Mouse (Mus musculus): Measurements from ENCODE around the gene Ncmap. TPM values are rescaled to one million over a fixed set of nuclear protein-coding genes. Genes with fewer than 3 reads are reported as not detected.

The Ncmap gene
- under 1 TPM; 0.62 to 0.77 TPM for total RNA-seq (2021)

DNA sequence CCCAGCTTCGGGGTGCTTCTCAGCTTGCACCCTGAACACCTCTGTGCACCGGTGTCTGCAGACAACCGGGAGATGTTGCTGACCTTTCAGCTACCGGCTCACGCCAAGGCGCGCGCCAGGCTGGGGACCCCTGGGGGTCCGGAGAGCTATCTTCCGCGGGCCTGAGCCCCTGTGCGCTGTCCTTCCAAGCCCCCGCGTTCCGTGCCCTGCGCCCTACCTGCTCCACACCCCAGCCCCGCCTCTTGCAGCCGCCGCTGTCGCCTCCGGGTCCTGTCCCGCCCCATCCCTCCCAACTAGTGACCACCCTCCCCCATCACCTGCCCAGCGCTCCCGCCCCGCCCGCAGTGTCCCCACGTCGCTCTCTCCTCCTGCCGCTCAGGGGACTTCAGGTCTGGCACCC, at the start of gene Ncmap:
Gene Ncmap, minus strand, starts transcription at position 237 of the 400 bp plus-strand sequence.
- no peak for DNase-seq

GRCm38 (mm10) chr4:135442473-135442872, 44.4 kb upstream of the Ncmap start:
- no peak for DNase-seq

DNA sequence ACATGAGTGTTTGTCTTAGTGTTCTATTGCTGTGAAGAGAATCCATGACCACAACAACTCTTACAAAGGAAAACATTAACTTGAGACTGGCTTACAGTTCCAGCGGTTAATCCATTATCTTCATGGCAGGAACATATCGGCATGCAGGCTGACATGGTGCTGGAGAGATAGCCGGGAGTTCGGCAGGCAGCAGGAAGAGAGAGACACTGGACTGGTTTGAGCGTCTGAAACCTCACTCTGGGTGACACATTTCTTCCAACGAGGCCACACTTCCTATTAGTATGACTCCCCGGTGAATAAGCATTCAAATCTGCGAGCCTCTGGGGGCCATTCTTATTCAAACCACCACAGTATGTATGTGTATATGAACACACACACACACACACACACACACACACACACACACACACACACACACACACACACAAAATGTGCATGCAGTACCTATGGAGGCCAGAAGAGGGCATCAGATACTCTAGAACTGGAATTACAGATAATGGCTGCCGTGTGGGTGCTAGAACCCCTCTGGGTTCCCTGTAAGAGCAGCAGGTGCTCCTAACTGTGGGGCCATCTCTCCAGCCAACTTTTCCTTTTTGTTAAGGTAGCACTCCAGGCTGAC, 42.0 kb upstream of the Ncmap start:
- DNase-seq = peak; percentile 44

GRCm38 (mm10) chr4:135439188-135439647, 41.2 kb upstream of the Ncmap start:
- DNase-seq = peak; percentile 59

GRCm38 (mm10) chr4:135437924-135438323, 39.9 kb upstream of the Ncmap start:
- DNase-seq = no peak

DNA sequence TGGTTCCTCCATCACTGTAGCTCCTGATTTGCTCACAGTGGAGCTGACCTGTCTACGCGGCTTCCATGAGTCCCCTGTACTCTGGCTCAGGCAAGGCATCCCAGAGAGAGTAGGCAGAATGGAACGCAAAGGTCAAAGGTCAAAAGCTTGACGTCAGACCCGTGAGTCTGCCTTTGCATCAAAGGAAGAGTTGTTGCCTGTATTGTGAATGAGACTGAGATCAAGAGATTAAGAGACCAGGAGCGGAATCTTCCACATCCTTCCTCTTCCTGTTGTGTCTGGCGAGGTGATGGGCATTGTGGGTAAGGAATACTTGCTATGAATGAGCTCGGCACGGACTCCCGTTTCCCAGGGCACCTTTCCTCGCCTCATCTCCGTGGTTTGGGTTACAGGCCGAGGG, 38.3 kb upstream of the Ncmap start:
- DNase-seq = peak; percentile 38

DNA sequence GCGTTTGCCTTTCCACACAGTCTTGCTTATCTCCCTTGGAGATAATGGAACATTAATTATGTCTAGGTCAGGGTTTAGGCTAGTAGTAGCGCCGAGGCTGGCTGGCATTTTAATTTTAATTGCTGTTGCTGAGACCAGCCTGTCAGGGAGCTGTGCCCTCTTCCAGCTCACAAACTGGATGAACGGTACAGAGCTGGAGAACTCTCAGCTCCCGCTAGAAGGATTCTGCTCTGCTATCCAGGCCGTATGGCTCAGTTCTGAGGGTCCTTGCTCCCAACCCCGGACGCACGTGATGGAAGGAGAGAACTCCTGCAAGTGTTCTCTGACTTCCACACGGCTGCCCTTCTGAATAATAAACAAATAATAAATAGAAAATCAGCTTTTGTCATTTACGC, 36.4 kb upstream of the Ncmap start:
- DNase-seq = no peak

- peak; percentile 86 for DNase-seq
Measured at GRCm38 (mm10) chr4:135433443-135434394, 35.7 kb upstream of the Ncmap start, which contains the start of gene Rcan3. TSS of gene Rcan3 (minus strand) at chr4:135433853.

DNA sequence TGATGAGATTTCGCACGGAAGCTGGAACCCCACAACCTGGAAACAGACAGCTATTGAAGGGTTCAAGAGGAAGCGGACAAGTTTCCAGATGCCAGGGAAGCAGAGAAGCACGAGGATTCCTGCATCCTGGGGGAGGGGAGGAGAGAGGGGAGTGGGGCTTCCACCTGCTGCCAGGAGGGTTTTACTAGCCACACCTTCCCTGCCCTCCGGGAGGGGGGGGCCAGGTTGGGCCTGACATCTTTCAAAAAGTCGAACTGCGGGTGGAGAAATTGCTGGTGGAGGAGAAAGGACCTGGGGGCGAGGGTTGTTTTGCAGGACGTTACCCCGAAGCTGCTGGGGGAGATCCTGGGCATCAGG, 35.0 kb upstream of the Ncmap start:
- peak; percentile 17 for DNase-seq

DNA sequence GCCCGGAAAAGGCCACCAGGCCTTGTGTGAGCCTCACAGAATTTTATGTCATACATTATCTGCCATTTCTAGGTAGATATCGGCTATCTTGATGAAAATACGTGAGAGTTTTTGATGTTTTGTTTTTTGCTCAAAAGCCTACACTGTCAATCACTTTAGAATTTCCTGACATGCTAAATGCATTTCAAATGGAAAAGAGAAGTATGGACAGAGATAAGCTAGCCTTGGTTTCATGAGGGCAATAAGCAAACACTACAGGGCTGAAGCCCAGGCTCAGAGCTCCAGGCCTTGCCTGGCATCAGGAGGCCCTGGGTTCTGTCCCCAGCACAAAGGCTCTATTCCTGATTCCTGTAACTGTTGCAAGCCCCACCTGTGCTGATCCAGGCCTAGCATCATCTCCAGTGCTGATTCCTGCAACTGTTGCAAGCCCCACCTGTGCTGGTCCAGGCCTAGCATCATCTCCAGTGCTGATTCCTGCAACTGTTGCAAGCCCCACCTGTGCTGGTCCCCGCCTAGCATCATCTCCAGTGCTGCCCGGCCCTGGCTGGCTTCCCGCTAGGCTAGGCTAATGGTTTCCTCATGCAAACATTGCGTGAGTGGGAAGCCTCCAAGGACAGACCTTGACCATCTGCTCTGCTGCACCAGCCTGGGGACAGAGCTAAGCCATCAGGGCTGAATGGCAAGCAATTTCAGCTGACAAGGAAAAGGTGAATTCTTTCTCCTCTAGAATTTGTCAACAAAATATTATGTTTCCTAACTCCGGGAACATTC, 32.1 kb upstream of the Ncmap start:
- DNase-seq = no peak

GRCm38 (mm10) chr4:135429383-135429782, 31.4 kb upstream of the Ncmap start:
- DNase-seq = no peak

- DNase-seq = no peak
Measured at GRCm38 (mm10) chr4:135426587-135426986, 28.6 kb upstream of the Ncmap start.

- DNase-seq = no peak
Measured at GRCm38 (mm10) chr4:135425625-135426024, 27.6 kb upstream of the Ncmap start.

DNA sequence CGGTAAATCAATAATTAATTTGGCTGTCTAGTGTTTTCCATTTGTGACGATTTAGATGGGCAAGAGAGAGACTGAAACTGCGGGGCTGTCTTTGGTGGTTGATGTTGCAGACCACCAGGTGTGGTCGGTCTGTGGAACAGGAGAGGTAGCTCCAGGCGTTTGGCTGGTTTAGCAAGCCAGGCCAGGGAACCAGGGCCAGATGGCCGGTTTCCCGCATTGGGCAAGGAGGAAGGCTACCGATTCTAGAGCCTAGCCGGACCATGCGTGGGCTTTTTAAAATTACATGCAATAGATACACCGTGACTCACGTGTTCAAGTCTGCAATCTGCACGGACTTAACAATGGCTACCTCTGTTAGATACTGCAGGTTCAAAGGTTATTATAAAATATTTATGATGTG, 22.9 kb upstream of the Ncmap start:
- DNase-seq = no peak

GRCm38 (mm10) chr4:135420416-135420815, 22.4 kb upstream of the Ncmap start:
- DNase-seq = no peak

GRCm38 (mm10) chr4:135419996-135420395, 22.0 kb upstream of the Ncmap start:
- no peak for DNase-seq

- DNase-seq = no peak
Measured at GRCm38 (mm10) chr4:135416367-135416766, 18.3 kb upstream of the Ncmap start.

DNA sequence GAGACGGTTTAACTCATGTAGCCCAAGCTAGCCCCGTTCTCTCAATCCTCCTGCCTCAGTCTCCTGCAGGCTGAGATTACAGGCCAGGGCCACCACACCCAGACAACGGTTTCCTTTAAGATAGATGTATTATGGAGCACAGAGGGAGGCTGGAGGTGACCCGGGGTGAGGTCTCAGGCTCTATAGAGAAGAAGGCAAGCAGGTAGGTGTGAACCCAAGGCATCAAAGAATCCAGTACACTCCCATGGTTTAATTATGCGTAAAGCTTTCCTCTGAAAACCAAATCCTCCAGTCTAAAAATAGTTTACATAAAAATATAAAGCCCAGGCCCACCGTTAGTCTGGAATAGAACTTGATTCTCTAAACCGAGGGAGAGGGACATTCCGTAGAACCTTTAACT, 15.5 kb upstream of the Ncmap start:
- no peak for DNase-seq

DNA sequence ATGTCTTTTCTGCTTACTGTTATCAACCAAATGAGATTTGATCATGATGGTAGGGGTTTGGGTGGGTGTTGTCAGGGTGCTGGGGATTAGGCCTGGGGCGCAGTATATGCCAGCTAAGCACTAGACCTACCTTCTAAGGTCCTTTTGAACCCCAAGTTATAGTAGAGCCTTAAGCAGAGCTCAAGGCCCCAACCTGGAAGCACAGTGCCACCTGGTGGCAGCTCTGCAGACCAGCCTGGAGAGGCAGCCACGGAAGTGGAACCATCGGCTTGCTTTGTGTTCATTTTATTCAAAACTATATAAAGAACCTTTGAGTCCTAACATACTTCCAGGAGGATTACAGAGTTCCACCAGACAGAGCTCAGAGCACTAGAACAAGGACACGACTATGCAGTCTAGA, 13.6 kb upstream of the Ncmap start:
- peak; percentile 66 for DNase-seq

- DNase-seq = peak; percentile 23
Measured at GRCm38 (mm10) chr4:135406180-135406579, 8.2 kb upstream of the Ncmap start.

GRCm38 (mm10) chr4:135404916-135405315, 6.9 kb upstream of the Ncmap start:
- no peak for DNase-seq

DNA sequence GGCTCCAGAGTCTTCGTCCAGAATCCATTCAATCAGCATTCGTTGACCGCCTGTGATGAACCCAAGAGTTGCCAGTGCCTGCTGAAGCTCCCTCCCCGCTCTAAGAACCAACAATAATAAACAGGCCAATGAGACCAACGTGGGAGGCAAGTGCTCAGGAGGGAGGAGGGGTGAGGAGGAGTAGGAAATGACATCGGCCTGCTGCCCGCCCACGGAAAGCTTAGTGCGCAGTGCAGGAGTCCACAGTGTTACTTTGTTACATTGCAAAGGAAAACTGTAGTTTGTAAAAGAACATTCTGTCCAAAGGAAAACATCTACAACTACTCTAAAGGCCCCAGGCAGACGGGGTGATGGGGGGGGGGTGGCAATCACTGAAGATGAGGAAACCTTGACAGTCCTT, 6.0 kb upstream of the Ncmap start:
- no peak for DNase-seq

DNA sequence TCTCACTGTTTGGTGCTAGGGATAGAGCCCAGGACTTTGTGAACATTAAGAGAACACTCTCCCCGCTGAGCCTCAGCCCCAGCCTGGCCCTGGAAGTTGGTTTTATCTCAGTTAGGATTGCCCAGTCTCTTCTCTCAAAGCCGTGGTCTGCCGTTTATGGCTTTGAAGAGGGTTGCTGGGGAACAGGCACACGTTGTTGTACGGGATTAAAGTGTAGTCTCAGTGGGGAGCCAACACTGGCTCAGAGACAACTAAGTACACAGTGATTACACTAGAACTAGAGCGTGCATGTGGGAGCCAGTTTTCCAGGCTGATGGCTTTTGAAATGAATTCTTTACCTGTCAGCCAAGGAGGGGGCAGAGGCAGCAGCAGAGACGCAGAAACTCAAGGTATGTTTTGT, 3.9 kb upstream of the Ncmap start:
- DNase-seq = no peak

All from heart, postnatal 4 days (tissue).